Mouse (Mus musculus) spleen, postnatal 4 days (tissue): ENCODE results near the gene Stx1a.
"Not testable (repeated sequence)": the region's sequence is repeated elsewhere in the genome, so short reads cannot be mapped to it uniquely, and the experiment has no call there.

ENCODE experiments used
- DNase-seq, 2 experiments: peaks; one replicate each; pipeline ENCODE4 v3.0.0; 2022; ENCODE audit warnings: low spot score in 2 of 2

Stx1a gene

GRCm38 (mm10) chr5:135040777-135041176 is 17.5 kb downstream of the Stx1a start:
- DNase-seq = no peak

- DNase-seq = no peak
Observed at GRCm38 (mm10) chr5:135042105-135042788, 19.0 kb downstream of the Stx1a start.

- no peak for DNase-seq
Observed at GRCm38 (mm10) chr5:135044575-135044974, 21.3 kb downstream of the Stx1a start.

- DNase-seq = no peak
Observed at GRCm38 (mm10) chr5:135048539-135048938, 25.3 kb downstream of the Stx1a start.

GRCm38 (mm10) chr5:135049268-135049667 is 26.0 kb downstream of the Stx1a start:
- DNase-seq = not testable (repeated sequence)

GRCm38 (mm10) chr5:135053356-135053755 is 30.1 kb downstream of the Stx1a start:
- DNase-seq = no peak

- DNase-seq = peak; percentile 96 to 98
Observed at GRCm38 (mm10) chr5:135063629-135064381, 40.5 kb downstream of the Stx1a start, which contains the start of gene Dnajc30. Gene Dnajc30 (plus strand): TSS chr5:135064202.

GRCm38 (mm10) chr5:135064382-135064766 is 41.1 kb downstream of the Stx1a start:
- no peak for DNase-seq

- DNase-seq = not testable (repeated sequence)
Observed at GRCm38 (mm10) chr5:135064909-135065446, 41.7 kb downstream of the Stx1a start, which contains the start of gene Bud23. Gene Bud23 (minus strand): TSS chr5:135064959.

GRCm38 (mm10) chr5:135066008-135066407 is 42.7 kb downstream of the Stx1a start:
- DNase-seq = no peak

- no peak for DNase-seq
Observed at GRCm38 (mm10) chr5:135070448-135070847, 47.2 kb downstream of the Stx1a start.

GRCm38 (mm10) chr5:135072061-135072460 is 48.8 kb downstream of the Stx1a start:
- no peak for DNase-seq

GRCm38 (mm10) chr5:135072720-135073119 is 49.4 kb downstream of the Stx1a start:
- DNase-seq = no peak

GRCm38 (mm10) chr5:135073349-135074150 is 50.3 kb downstream of the Stx1a start:
- DNase-seq = no peak

- DNase-seq = no peak
Observed at GRCm38 (mm10) chr5:135075655-135076054, 52.4 kb downstream of the Stx1a start.

GRCm38 (mm10) chr5:135076368-135076767 is 53.1 kb downstream of the Stx1a start:
- DNase-seq = no peak

- DNase-seq = no peak
Observed at GRCm38 (mm10) chr5:135076931-135077505, 53.7 kb downstream of the Stx1a start.

- DNase-seq = peak; percentile 89 to 98
Observed at GRCm38 (mm10) chr5:135077564-135078481, 54.5 kb downstream of the Stx1a start, which contains the start of gene Vps37d. Gene Vps37d (minus strand): TSS chr5:135078266.

- no peak for DNase-seq
Observed at GRCm38 (mm10) chr5:135078482-135078810, 55.2 kb downstream of the Stx1a start.

- no peak for DNase-seq
Observed at GRCm38 (mm10) chr5:135079578-135079977, 56.3 kb downstream of the Stx1a start.
